Mouse (Mus musculus): Measurements from ENCODE around the gene Caln1. TPM values are rescaled to one million over a fixed set of nuclear protein-coding genes. Genes with fewer than 3 reads are reported as not detected.

Gene Caln1
- total and polyA plus RNA-seq, 2 experiments from 2014 or later = 52.0 to 55.0 TPM

DNA sequence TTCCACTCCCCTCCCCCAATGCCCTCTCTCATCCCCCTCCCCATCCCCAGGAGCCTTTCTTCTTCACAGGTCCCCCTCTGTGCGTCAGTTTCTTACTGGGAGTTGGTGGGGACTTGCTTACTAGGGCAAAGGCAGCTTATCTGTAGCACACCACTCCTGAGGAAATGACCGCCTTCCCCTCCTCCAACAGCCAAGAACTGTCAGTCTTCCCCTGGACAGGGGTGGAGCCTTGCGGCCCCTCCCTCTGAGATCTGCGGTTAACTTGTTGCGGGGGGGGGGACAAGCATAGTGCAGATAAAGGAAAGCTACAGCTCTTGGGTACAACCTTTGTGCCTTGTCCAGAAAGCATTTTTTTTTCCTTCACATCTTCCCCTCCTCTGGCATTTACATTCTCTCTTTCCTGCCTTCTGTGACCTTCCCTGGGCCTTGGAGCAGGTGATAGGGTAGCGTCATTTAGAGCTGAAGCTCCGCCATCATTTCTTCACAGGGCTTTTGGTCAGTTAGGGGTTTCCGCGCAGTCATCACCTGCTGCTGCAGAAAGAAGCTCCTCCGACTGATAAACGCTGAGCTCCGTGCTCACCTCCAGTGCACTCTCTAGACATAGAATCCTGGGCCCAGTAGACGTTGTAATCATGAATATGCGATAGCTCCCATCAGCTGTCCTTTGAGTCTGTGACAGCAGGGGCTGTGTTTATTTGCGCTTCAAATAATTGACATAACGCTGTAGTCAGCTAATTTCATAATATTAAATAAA lies 319.3 kb downstream of the Caln1 start:
- H3K4me2 ChIP-seq (ENCODE audit: low read depth, low read length) = no peak overlapping the region
- no peak overlapping the region for H3K4me3 ChIP-seq (ENCODE audit: low read length)
- H3K4me1 ChIP-seq (ENCODE audit: insufficient read depth, low read length) = no peaks in the 10 kb centered on the region
- TF ChIP-seq CTCF (IDR thresholded peaks at IDR 0.05; ENCODE audit: low read depth) = no peak
- no peak overlapping the region for H3K9ac ChIP-seq (replicated peaks; ENCODE audit: low read length)
- no peaks in the 10 kb centered on the region for H3K9me3 ChIP-seq (ENCODE audit: low read length)
- WGBS = 44% methylated on average over 16 of the region's 16 CpGs
- no peak for ATAC-seq
- no peak overlapping the region for H3K27ac ChIP-seq
- no peaks in the 10 kb centered on the region for H3K36me3 ChIP-seq (ENCODE audit: insufficient read depth, low read length)
- no peak for DNase-seq (ENCODE audit: low spot score)
- H3K27me3 ChIP-seq (ENCODE audit: insufficient read depth, low read length) = no peaks in the 10 kb centered on the region

DNA sequence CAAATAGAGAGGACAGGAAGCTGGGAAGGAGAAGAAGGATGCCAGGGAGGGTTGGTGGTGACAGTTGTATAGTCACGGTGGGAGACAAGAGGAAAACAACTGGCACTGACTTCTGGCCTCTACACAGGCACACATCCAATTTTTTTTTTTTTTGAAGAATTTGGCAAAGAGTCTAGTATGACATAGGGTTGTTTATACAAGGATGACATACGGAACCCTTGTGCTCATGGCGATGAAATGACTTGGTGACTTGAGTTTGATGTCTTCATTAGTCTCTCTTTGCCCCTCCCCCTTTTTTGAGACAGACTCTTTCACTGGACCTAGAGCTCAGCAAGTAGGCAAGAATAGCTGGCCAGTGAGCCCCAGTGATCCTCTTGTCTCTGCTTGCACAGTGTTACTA lies 322.1 kb downstream of the Caln1 start:
- Histone ChIP-seq H3K4me3 (ENCODE audit: low read length) (no peak overlapping the region), H3K27me3 (ENCODE audit: insufficient read depth, low read length) (no peaks in the 10 kb centered on the region), H3K9ac (replicated peaks; ENCODE audit: low read length) (no peak overlapping the region), H3K9me3 (ENCODE audit: low read length) (no peaks in the 10 kb centered on the region), H3K36me3 (ENCODE audit: insufficient read depth, low read length) (no peaks in the 10 kb centered on the region), H3K4me1 (ENCODE audit: insufficient read depth, low read length) (no peaks in the 10 kb centered on the region), H3K4me2 (ENCODE audit: low read depth, low read length) (no peak overlapping the region), H3K27ac (no peak overlapping the region)
- DNase-seq (ENCODE audit: low spot score) (peak; percentile 44), ATAC-seq (peak; percentile 51; the same call in 1 of the 2 replicates)
- no peak for TF ChIP-seq CTCF (IDR thresholded peaks at IDR 0.05; ENCODE audit: low read depth)
- WGBS = 53% methylated on average over 3 of the region's 3 CpGs

DNA sequence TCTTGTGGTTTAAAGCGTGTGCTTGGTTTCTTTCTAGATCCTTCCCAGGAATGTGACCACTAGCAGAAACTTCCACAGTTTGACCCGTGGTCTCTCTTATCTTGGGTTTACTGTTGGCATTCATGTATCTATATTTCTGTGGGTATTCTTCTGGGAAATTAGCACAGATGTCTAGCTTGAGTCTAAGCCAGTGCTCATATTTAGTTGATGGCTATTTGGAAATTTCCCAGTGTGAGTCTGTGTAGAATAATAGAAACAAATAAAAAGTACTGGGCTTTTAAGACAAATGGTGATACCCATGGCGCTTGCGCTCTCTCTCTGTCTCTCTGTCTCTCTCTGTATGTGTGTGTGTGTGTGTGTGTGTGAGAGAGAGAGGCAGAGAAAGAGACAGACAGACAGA lies 330.2 kb downstream of the Caln1 start:
- WGBS = 78% methylated on average over 4 of the region's 4 CpGs
- Histone ChIP-seq H3K4me2 (ENCODE audit: low read depth, low read length) (no peak overlapping the region), H3K27me3 (ENCODE audit: insufficient read depth, low read length) (no peaks in the 10 kb centered on the region), H3K9ac (replicated peaks; ENCODE audit: low read length) (no peak overlapping the region), H3K4me3 (ENCODE audit: low read length) (no peak overlapping the region), H3K27ac (no peak overlapping the region), H3K9me3 (ENCODE audit: low read length) (no peaks in the 10 kb centered on the region), H3K4me1 (ENCODE audit: insufficient read depth, low read length) (no peaks in the 10 kb centered on the region), H3K36me3 (ENCODE audit: insufficient read depth, low read length) (no peaks in the 10 kb centered on the region)
- TF ChIP-seq CTCF (IDR thresholded peaks at IDR 0.05; ENCODE audit: low read depth) = no peak
- ATAC-seq = no peak
- no peak for DNase-seq (ENCODE audit: low spot score)

DNA sequence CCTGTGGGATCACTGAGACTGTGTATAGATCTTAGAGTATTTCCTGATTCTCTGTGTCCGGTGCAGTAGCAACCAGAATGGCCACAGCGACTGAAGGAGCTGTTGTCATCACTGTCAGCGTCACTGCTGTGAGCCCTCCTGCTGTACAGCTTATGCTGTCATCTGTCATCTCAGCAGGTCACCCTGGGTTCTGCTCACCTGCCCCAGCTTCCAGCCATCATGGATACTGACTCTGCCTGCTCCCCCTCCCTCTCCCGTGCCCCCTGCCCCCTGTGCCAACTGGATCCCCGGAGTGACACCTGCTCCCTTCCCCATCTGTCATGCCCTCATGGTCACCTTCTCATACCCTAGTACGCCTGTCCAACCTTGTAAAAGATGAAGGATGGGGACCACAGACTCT lies 332.5 kb downstream of the Caln1 start:
- Histone ChIP-seq H3K9ac (replicated peaks; ENCODE audit: low read length) (no peak overlapping the region), H3K4me3 (ENCODE audit: low read length) (no peak overlapping the region)
- 54% methylated on average over 6 of the region's 6 CpGs for WGBS

DNA sequence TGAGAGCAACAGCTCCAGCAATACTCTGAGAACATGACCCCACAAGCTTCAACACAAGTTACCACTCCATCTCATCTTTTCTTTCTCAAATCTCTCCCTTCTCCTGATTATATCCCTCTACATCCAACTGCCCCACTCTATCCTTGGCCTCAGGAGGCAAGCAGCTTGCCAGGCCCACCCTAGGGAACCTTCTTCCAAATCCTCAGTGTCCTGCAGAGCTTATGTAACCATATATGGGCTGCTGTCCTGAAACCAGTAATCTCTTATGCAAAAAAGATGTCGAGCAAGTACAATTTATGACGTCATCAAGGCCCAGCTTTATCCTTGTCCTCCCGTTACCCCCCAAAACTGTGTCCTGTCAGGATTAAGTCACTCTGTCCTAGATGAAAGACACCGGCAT lies 333.1 kb downstream of the Caln1 start:
- Histone ChIP-seq H3K36me3 (ENCODE audit: insufficient read depth, low read length) (no peaks in the 10 kb centered on the region), H3K27ac (no peak overlapping the region), H3K4me1 (ENCODE audit: insufficient read depth, low read length) (no peaks in the 10 kb centered on the region; the same call in 1 of the 2 replicates), H3K9ac (replicated peaks; ENCODE audit: low read length) (no peak overlapping the region), H3K4me3 (ENCODE audit: low read length) (no peak overlapping the region), H3K9me3 (ENCODE audit: low read length) (no peaks in the 10 kb centered on the region), H3K4me2 (ENCODE audit: low read depth, low read length) (no peak overlapping the region), H3K27me3 (ENCODE audit: insufficient read depth, low read length) (no peaks in the 10 kb centered on the region)
- TF ChIP-seq CTCF (IDR thresholded peaks at IDR 0.05; ENCODE audit: low read depth) = no peak
- 70% methylated on average over 4 of the region's 4 CpGs for WGBS
- ATAC-seq = no peak
- no peak for DNase-seq (ENCODE audit: low spot score)

More for the DNA sequence above, 332.5 kb downstream of the Caln1 start:
- Histone ChIP-seq H3K4me1 (ENCODE audit: insufficient read depth, low read length) (no peaks in the 10 kb centered on the region; the same call in 1 of the 2 replicates), H3K27ac (no peak overlapping the region), H3K36me3 (ENCODE audit: insufficient read depth, low read length) (no peaks in the 10 kb centered on the region), H3K27me3 (ENCODE audit: insufficient read depth, low read length) (no peaks in the 10 kb centered on the region), H3K9me3 (ENCODE audit: low read length) (no peaks in the 10 kb centered on the region), H3K4me2 (ENCODE audit: low read depth, low read length) (no peak overlapping the region)
- peak; percentile 68 for ATAC-seq
- peak; percentile 60 for DNase-seq (ENCODE audit: low spot score)
- no peak for TF ChIP-seq CTCF (IDR thresholded peaks at IDR 0.05; ENCODE audit: low read depth)

DNA sequence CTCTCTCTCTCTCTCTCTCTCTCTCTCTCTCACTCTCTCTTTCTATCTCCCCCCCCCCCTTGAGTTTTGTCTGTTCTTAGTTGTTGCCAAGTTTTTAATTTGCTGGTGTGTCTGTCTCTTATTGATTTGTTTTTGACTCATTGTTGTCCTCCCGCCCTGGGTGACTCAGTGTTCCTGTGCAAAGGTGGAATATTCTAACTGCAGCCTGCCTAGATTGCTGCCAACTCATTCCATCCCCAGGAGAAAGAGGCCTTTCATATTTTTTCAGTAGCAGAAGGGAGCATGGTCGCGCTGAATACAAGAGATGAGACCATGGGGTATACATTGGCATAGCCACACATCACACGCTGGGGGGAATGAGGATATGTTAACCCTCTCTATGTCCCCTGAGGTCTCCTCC lies 335.6 kb downstream of the Caln1 start:
- DNase-seq (ENCODE audit: low spot score) (no peak), ATAC-seq (no peak)
- Histone ChIP-seq H3K9me3 (ENCODE audit: low read length) (no peaks in the 10 kb centered on the region), H3K9ac (replicated peaks; ENCODE audit: low read length) (no peak overlapping the region), H3K4me3 (ENCODE audit: low read length) (no peak overlapping the region), H3K36me3 (ENCODE audit: insufficient read depth, low read length) (no peaks in the 10 kb centered on the region), H3K4me2 (ENCODE audit: low read depth, low read length) (no peak overlapping the region), H3K27ac (no peak overlapping the region), H3K4me1 (ENCODE audit: insufficient read depth, low read length) (no peaks in the 10 kb centered on the region; the same call in 1 of the 2 replicates), H3K27me3 (ENCODE audit: insufficient read depth, low read length) (no peaks in the 10 kb centered on the region)
- 69% methylated on average over 4 of the region's 4 CpGs for WGBS
- TF ChIP-seq CTCF (IDR thresholded peaks at IDR 0.05; ENCODE audit: low read depth) = no peak

DNA sequence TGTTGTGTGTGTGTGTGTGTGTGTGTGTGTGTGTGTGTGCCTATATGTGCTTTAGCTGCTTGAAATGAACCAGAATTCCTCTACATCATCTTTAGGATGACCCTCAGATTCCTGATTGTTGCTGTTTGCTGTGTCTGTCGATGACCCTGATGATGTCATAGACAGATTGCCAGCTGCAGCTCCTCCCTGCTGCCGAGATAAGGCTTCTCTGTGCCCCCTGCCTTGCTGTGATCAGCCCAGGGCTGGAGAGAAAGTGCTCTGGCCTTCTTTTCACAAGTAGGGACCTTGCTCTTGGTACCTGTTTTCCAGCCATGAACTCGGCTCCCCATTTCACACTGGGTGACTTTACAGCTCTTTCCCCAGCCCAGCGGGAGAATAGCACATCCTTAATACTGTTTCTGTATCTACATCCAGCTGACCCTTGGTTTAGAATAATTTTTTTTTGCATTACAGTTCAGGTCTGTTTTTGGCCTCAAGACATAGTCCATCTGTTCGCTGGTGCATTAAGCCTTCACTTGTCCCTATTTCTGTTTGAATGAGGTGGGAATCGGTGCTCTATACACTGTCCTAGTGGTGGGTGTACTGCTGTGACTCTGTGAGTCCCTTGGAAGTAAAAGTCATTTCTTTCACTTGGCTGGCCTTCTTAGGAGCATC lies 337.1 kb downstream of the Caln1 start:
- WGBS = 71% methylated on average over 6 of the region's 6 CpGs
- ATAC-seq (no peak), DNase-seq (ENCODE audit: low spot score) (no peak)
- Histone ChIP-seq H3K9me3 (ENCODE audit: low read length) (no peaks in the 10 kb centered on the region), H3K27me3 (ENCODE audit: insufficient read depth, low read length) (no peaks in the 10 kb centered on the region), H3K4me2 (ENCODE audit: low read depth, low read length) (no peak overlapping the region), H3K36me3 (ENCODE audit: insufficient read depth, low read length) (no peaks in the 10 kb centered on the region), H3K27ac (no peak overlapping the region), H3K9ac (replicated peaks; ENCODE audit: low read length) (no peak overlapping the region), H3K4me1 (ENCODE audit: insufficient read depth, low read length) (no peaks in the 10 kb centered on the region; the same call in 1 of the 2 replicates), H3K4me3 (ENCODE audit: low read length) (no peak overlapping the region)
- TF ChIP-seq CTCF (IDR thresholded peaks at IDR 0.05; ENCODE audit: low read depth) = no peak

All from hindbrain, postnatal 0 days (tissue).